Mouse (Mus musculus): ENCODE measurements at regions not wholly inside any gene's neighbourhood (a gene's known extent, or its start where the extent isn't known, plus 50 kb on each side); places are given as distances from the start of the nearest gene placed in this dataset.

GRCm38 (mm10) chr12:15890591-15890990, 73.9 kb upstream of the Trib2 start:
- Histone ChIP-seq H3K27ac (no peak overlapping the region), H3K4me3 (no peak overlapping the region)
- no peak for TF ChIP-seq CTCF (IDR thresholded peaks at IDR 0.05)
- DNase-seq (ENCODE audit: extremely low spot score in 1 of 2, low spot score in 2 of 2), result no peak
- intact Hi-C loops (cut with DNase I), result no loop called here

DNA sequence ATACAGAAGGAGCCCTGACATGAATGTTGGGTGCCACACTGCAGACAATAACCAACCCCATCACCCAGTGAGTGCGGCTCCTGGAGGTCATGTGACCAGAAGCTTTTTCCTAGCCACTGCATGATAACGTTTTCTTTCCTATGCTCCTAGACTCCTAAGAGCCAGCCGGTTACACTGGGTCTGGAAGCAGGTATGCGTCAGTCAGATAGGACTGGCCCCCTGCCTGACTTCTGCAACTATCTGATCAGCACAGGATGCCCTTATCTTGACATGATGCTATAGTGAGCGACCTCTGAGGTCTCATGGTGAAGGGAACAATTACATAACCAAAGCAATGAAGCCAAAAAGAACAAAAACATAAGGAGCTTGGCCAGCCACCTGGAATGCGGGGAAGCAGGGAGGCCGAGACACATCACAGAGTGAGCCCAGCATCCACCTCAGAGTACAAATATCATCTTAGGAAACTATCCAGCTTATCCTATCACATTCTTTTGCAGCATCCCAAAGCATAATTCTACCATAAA, 63.2 kb upstream of the Trib2 start:
- intact Hi-C loops (cut with DNase I), result no loop called here
- no peak for DNase-seq (ENCODE audit: extremely low spot score in 1 of 2, low spot score in 2 of 2)
- H3K4me3 ChIP-seq, result no peak overlapping the region
- no peak for TF ChIP-seq CTCF (IDR thresholded peaks at IDR 0.05)
- no peak overlapping the region for H3K27ac ChIP-seq

Data from left cerebral cortex, adult 2 months (tissue).